Mouse (Mus musculus) adrenal gland, postnatal 14 days (tissue): ENCODE data around the gene Mamstr. TPM values are rescaled to one million over a fixed set of nuclear protein-coding genes. Genes with fewer than 3 reads are reported as not detected.

Experiments
- DNase-seq: peaks from one replicate; pipeline ENCODE4 v3.0.0; 2021; ENCODE audit warnings: mixed read lengths
- total RNA-seq: library from RNA; stranded (reverse); gene quantifications from 2 replicates; pipeline ENCODE4 v1.2.3, GENCODE M21; 2021

Mamstr gene
- total RNA-seq, 1 experiment from 2014 or later, result 4.9 TPM

DNA sequence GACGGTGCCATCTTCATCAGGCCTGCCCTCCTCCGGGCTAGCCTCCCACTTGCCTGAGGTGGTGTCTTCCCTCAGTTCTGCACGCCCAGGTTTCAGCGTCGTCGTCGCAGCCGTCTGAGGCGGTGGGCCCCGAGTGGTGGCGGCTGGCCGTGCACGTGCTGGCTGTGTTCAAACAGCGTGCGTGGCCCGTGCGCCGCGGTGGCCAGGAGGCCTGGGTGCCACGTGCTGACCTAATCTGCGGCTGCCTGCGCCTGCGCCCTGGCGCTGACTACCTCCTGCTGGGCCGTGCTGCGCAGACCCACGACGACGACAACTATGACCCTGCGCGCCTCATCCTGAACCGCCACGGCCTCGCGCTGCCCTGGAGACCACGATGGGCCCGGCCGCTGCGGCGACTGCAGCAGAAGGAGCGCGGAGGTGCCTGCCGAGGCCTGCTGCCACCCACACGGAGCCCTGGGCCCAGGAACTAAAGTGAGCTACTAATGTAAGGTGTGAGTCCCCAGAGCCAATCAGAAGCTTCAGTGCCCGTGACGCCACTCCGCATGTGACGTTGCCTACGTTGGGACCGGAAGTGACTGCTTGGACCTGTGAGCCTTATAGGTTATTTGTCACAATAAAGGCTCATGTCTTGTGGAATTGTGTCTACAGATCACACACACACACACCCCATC is 54.3 kb downstream of the Mamstr start, which contains the start of gene Sec1:
Gene Sec1 (minus strand): TSS at position 482 of the 671 bp plus-strand sequence.
- DNase-seq, result no peak

DNA sequence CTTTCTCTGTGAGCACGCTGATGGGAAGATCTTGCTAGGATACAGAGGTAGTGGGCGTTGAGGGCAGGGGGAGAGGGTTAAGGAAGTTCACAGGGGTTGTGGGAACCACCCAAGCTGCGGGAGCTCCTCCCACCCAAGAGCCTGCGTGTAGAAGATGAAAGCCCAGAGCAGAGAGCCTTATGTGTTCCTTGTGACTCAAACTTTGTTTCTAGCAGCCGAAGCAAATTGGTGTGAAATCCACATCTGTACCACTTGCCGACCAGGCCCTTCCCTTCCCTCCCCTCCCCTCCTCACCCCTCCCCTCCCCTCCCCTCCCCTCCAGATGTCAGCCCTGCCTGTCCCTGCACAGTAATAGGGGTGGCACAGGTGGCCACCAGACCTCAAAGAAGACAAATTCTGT is 55.3 kb downstream of the Mamstr start:
- DNase-seq, result no peak

Other genes with a start within 250 kb of the Mamstr start
- 265 and 280 TPM in 2 replicates for gene Snrnp70, start 244.2 kb upstream of the Mamstr start, total RNA-seq
- not detected in 2 replicates for gene Kcna7, start 234.3 kb upstream of the Mamstr start, total RNA-seq
- not detected in 2 replicates for gene Ntf5, start 226.3 kb upstream of the Mamstr start, total RNA-seq
- not detected in 2 replicates for gene Lhb, start 219.2 kb upstream of the Mamstr start, total RNA-seq
- 55.4 and 62.8 TPM in 2 replicates for gene Gys1, start 205.1 kb upstream of the Mamstr start, total RNA-seq
- gene Ruvbl2, start 201.9 kb upstream of the Mamstr start, total RNA-seq, result 55.5 and 62.8 TPM in 2 replicates
- gene Ftl1, start 180.1 kb upstream of the Mamstr start, total RNA-seq, result 638 and 688 TPM in 2 replicates
- gene Bax, start 173.1 kb upstream of the Mamstr start, total RNA-seq, result 54.4 and 60.0 TPM in 2 replicates
- 0.49 and 1.1 TPM in 2 replicates for gene Tulp2, start 158.1 kb upstream of the Mamstr start, total RNA-seq
- 24.6 and 31.2 TPM in 2 replicates for gene Gm45808, start 153.2 kb upstream of the Mamstr start, total RNA-seq
- 46.8 and 54.1 TPM in 2 replicates for gene Dhdh, start 151.2 kb upstream of the Mamstr start, total RNA-seq
- 199 and 204 TPM in 2 replicates for gene Nucb1, start 129.6 kb upstream of the Mamstr start, total RNA-seq
- gene Ppp1r15a, start 113.7 kb upstream of the Mamstr start, total RNA-seq, result 37.3 and 55.7 TPM in 2 replicates
- gene Plekha4, start 113.6 kb upstream of the Mamstr start, total RNA-seq, result 3.8 and 6.5 TPM in 2 replicates
- 0.67 and 1.2 TPM in 2 replicates for gene Hsd17b14, start 85.1 kb upstream of the Mamstr start, total RNA-seq
- gene Bcat2, start 69.8 kb upstream of the Mamstr start, total RNA-seq, result 149 and 151 TPM in 2 replicates
- 0.37 TPM in 1 of 2 replicates, not detected in the other for gene Fgf21, start 24.5 kb upstream of the Mamstr start, total RNA-seq
- 0.11 TPM in 1 of 2 replicates, not detected in the other for gene Fut1, start 22.7 kb upstream of the Mamstr start, total RNA-seq
- gene Izumo1, start 18.2 kb upstream of the Mamstr start, total RNA-seq, result 0.56 and 0.82 TPM in 2 replicates
- 33.0 and 35.4 TPM in 2 replicates for gene Rasip1, start 12.5 kb upstream of the Mamstr start, total RNA-seq
- 0.11 TPM in 1 of 2 replicates, not detected in the other for gene Fut2, start 26.4 kb downstream of the Mamstr start, total RNA-seq
- 0.26 TPM in 1 of 2 replicates, not detected in the other for gene Ntn5, start 44.0 kb downstream of the Mamstr start, total RNA-seq
- 0.22 and 0.41 TPM in 2 replicates for gene Sec1, start 54.4 kb downstream of the Mamstr start, total RNA-seq
- 10.5 and 16.9 TPM in 2 replicates for gene Car11, start 59.9 kb downstream of the Mamstr start, total RNA-seq
- gene Dbp, start 65.1 kb downstream of the Mamstr start, total RNA-seq, result 31.2 and 46.3 TPM in 2 replicates
- 927 and 1,052 TPM in 2 replicates for gene Rpl18, start 75.5 kb downstream of the Mamstr start, total RNA-seq
- 32.3 and 34.4 TPM in 2 replicates for gene Sphk2, start 78.0 kb downstream of the Mamstr start, total RNA-seq
- 0.45 and 0.74 TPM in 2 replicates for gene Fam83e, start 81.2 kb downstream of the Mamstr start, total RNA-seq
- not detected in 2 replicates for gene Spaca4, start 85.8 kb downstream of the Mamstr start, total RNA-seq
- gene Lmtk3, start 143.8 kb downstream of the Mamstr start, total RNA-seq, result 7.5 and 9.9 TPM in 2 replicates
- 0.52 and 1.0 TPM in 2 replicates for gene Sult2b1, start 144.7 kb downstream of the Mamstr start, total RNA-seq
- 97.5 and 114 TPM in 2 replicates for gene Cyth2, start 174.6 kb downstream of the Mamstr start, total RNA-seq
- gene Kcnj14, start 184.8 kb downstream of the Mamstr start, total RNA-seq, result 0.48 and 0.60 TPM in 2 replicates
- gene Grwd1, start 191.0 kb downstream of the Mamstr start, total RNA-seq, result 28.0 and 29.9 TPM in 2 replicates
- gene Kdelr1, start 232.8 kb downstream of the Mamstr start, total RNA-seq, result 123 and 135 TPM in 2 replicates
- 0.93 and 1.2 TPM in 2 replicates for gene Grin2d, start 238.4 kb downstream of the Mamstr start, total RNA-seq